Mouse (Mus musculus) ES-Bruce4 (cell line): ENCODE measurements at regions not wholly inside any gene's neighbourhood (a gene's known extent, or its start where the extent isn't known, plus 50 kb on each side); places are given as distances from the start of the nearest gene placed in this dataset.

Experiments used
- H3K27ac ChIP-seq: 2 replicates; pipeline ENCODE4 v1.5.1; 2012; ENCODE audit warnings: low read length, inconsistent platforms; ENCODE audit not compliant: insufficient read depth
- H3K27me3 ChIP-seq: 2 replicates; pipeline ENCODE4 v1.6.1; 2012; ENCODE audit warnings: mild to moderate bottlenecking, low read length, inconsistent platforms; ENCODE audit not compliant: control insufficient read depth, poor library complexity, insufficient read depth, severe bottlenecking
- H3K36me3 ChIP-seq: 2 replicates; pipeline ENCODE4 v1.6.1; 2012; ENCODE audit warnings: inconsistent platforms, mild to moderate bottlenecking, low read length, moderate library complexity; ENCODE audit not compliant: control insufficient read depth, poor library complexity, insufficient read depth, severe bottlenecking
- H3K4me1 ChIP-seq: one replicate; pipeline ENCODE4 v1.8.1; 2011; ENCODE audit warnings: low read length; ENCODE audit not compliant: control insufficient read depth, insufficient read depth
- H3K4me3 ChIP-seq: 2 replicates; pipeline ENCODE4 v1.5.1; 2011; ENCODE audit warnings: low read depth, mild to moderate bottlenecking, low read length
- H3K9ac ChIP-seq: 2 replicates; pipeline ENCODE4 v1.6.1; 2012; ENCODE audit warnings: low read depth, mild to moderate bottlenecking, inconsistent platforms; ENCODE audit not compliant: poor library complexity, severe bottlenecking
- H3K9me3 ChIP-seq: replicated peaks from 2 replicates; pipeline ENCODE4 v1.6.1; 2012; ENCODE audit warnings: mild to moderate bottlenecking, low read length, inconsistent platforms; ENCODE audit not compliant: control insufficient read depth, poor library complexity, insufficient read depth, severe bottlenecking
- CTCF ChIP-seq: IDR thresholded peaks from one replicate; pipeline ENCODE4 v1.8.1; 2011; ENCODE audit warnings: low read depth, low read length
- EP300 ChIP-seq: IDR thresholded peaks from 2 replicates; pipeline ENCODE4 v1.6.1; 2011; ENCODE audit warnings: low read depth, low read length; ENCODE audit not compliant: insufficient read depth
- POLR2A ChIP-seq: IDR thresholded peaks from one replicate; pipeline ENCODE4 v1.8.1; 2011; ENCODE audit warnings: low read length; ENCODE audit not compliant: insufficient read depth

GRCm38 (mm10) chr14:90197791-90198190 lies 1726.6 kb upstream of the Pcdh20 start:
- Histone ChIP-seq H3K27ac (no peak overlapping the region), H3K36me3 (no peaks in the 10 kb centered on the region), H3K4me3 (no peak overlapping the region), H3K4me1 (no peaks in the 10 kb centered on the region), H3K9ac (no peak overlapping the region), H3K27me3 (no peaks in the 10 kb centered on the region), H3K9me3 (no peaks in the 10 kb centered on the region; the same call in 1 of the 2 replicates)
- TF ChIP-seq POLR2A (no peak), CTCF (no peak), EP300 (no peak)

- Histone ChIP-seq H3K4me1 (no peaks in the 10 kb centered on the region), H3K27ac (no peak overlapping the region), H3K9me3 (no peaks in the 10 kb centered on the region), H3K4me3 (no peak overlapping the region), H3K9ac (no peak overlapping the region), H3K27me3 (no peaks in the 10 kb centered on the region), H3K36me3 (no peaks in the 10 kb centered on the region)
- no peak for TF ChIP-seq CTCF
These were observed 1701.5 kb upstream of the Pcdh20 start for GRCm38 (mm10) chr14:90172729-90173128.
